Comparison of ENCODE assay signal across 9 mouse cellular contexts in the genomic region with DNA sequence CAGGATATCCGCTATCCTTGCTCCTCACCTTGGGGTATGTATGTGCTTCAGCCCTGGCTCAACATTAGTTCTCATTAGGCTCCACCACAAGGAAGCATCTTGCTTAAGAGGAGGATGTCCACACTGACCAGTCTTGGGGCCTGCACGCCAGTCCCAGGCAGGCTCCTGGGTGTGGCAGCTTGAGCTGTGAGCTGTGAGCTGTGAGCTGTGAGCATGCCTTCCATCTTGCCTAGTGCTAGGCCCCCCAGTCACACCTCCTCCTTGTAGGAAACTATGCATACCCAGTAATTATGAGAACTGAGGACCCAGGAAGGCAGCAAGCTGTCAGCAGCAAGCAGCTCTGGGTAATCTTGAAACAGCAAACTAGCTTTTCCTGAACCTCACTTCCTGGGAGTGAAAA. TPM values are rescaled to one million over a fixed set of nuclear protein-coding genes. Genes with fewer than 3 reads are reported as not detected.
DNase-seq lines count a peak whose midpoint lies in the region; ATAC-seq and TF ChIP-seq lines count a peak whose summit lies in the region.
"Had no signal": no experiment of that assay in that cellular context is flagged by ENCODE, and none has a peak within 500 bp of the region (broad histone marks: within the 10 kb centered on the region; RNA-seq: fewer than 3 reads in every experiment).

No protein-coding gene starts in this region.

- H3K4me3 ChIP-seq in layer of hippocampus, adult 2 months, result peak overlapping the region; percentile 92; the same call in 1 of the 2 replicates

- H3K27ac ChIP-seq in layer of hippocampus, adult 2 months, result peak overlapping the region; percentile 97; the same call in 1 of the 2 replicates
- H3K27ac ChIP-seq: macrophage had no signal

- TF ChIP-seq CTCF in layer of hippocampus, adult 2 months (conservative IDR thresholded peaks at IDR 0.05), result no peak

- ATAC-seq in hematopoietic stem cell, adult 5-6 weeks (replicated peaks in 1 of 2; ENCODE audit: insufficient read depth in 1 of 2, low FRiP score in 2 of 2, low TSS enrichment in 1 of 2, low read depth in 1 of 2, poor library complexity in 2 of 2, severe bottlenecking in 2 of 2), result peak; percentile 9 to 25; a peak in 1 of 4 replicates

- DNase-seq in layer of hippocampus, adult 2 months (ENCODE audit: low spot score in 2 of 2), result no peak
- DNase-seq in layer of hippocampus, postnatal 25 days (ENCODE audit: extremely low spot score in 1 of 2, low spot score in 1 of 2), result no peak
- DNase-seq in 416B (ENCODE audit: low read depth) (peak; percentile 70), NIH3T3 (ENCODE audit: low read depth) (peak; percentile 51)
- DNase-seq in right cerebral cortex, adult 18-20 months, result no peak
- DNase-seq in right cerebral cortex, postnatal 36 days (ENCODE audit: low spot score in 2 of 2), result no peak
- DNase-seq: kidney, postnatal 14 days had no signal

RNA-seq across cellular contexts. Expression of gene Syne1, which starts 2.6 kb away (rescaled TPM):
- total RNA-seq in layer of hippocampus, adult 2 months (2021), result 100 to 1,000 TPM; 307 to 317 TPM
- 100 to 1,000 TPM; 241 to 279 TPM for total RNA-seq in layer of hippocampus, postnatal 25 days (2021)
- 27.4 and 92.7 TPM in 2 replicates for total RNA-seq in hematopoietic stem cell, adult 5-6 weeks (2017)

RNA-seq across cellular contexts. Expression of gene Myct1, which starts 44.9 kb away (rescaled TPM):
- under 1 TPM; 0.20 to 0.25 TPM for total RNA-seq in layer of hippocampus, adult 2 months (2021)
- total RNA-seq in layer of hippocampus, postnatal 25 days (2021), result under 1 TPM; 0.25 to 0.54 TPM
- total RNA-seq in hematopoietic stem cell, adult 5-6 weeks (2017), result 47.3 and 60.7 TPM in 2 replicates

Comparison
In these comparisons a context has a peak if more than half of its experiments do, and no peak if none do; other contexts are left out.
1. DNase-seq: peak in 416B (single experiment) and NIH3T3 (single experiment); none in layer of hippocampus, adult 2 months (0 of 2), layer of hippocampus, postnatal 25 days (0 of 2), right cerebral cortex, adult 18-20 months (single experiment) and right cerebral cortex, postnatal 36 days (0 of 2).
2. RNA of gene Myct1, which starts 44.9 kb away (total RNA-seq): 47.3 to 60.7 TPM in hematopoietic stem cell, adult 5-6 weeks; 0.25 to 0.54 TPM in layer of hippocampus, postnatal 25 days and 0.20 to 0.25 TPM in layer of hippocampus, adult 2 months; every median in the first group is over 10 times any median in the second.